Mouse (Mus musculus) kidney, embryonic 15.5 days (tissue): ENCODE measurements at regions not wholly inside any gene's neighbourhood (a gene's known extent, or its start where the extent isn't known, plus 50 kb on each side); places are given as distances from the start of the nearest gene placed in this dataset.

Experiments used
- ATAC-seq: fragments of 200-750 bp; cut with Nextera tagmentation; replicated peaks from 2 replicates; pipeline ENCODE4 v1.8.0; 2017; ENCODE audit warnings: moderate TSS enrichment; ENCODE audit not compliant: low FRiP score
- H3K27ac ChIP-seq: fragments of 300-500 bp; sonication (generic); 2 replicates; pipeline ENCODE4 v1.5.1; 2015; ENCODE audit warnings: mild to moderate bottlenecking, inconsistent platforms
- H3K27me3 ChIP-seq: fragments of 300-500 bp; sonication (generic); 2 replicates; pipeline ENCODE4 v1.6.1; 2015; ENCODE audit warnings: inconsistent platforms
- H3K36me3 ChIP-seq: fragments of 300-500 bp; sonication (generic); 2 replicates; pipeline ENCODE4 v1.6.1; 2015; ENCODE audit warnings: inconsistent platforms
- H3K4me1 ChIP-seq: fragments of 300-500 bp; sonication (generic); 2 replicates; pipeline ENCODE4 v1.6.1; 2015; ENCODE audit warnings: inconsistent platforms
- H3K4me2 ChIP-seq: fragments of 300-500 bp; sonication (generic); 2 replicates; pipeline ENCODE4 v1.6.1; 2015; ENCODE audit warnings: moderate library complexity, mild to moderate bottlenecking, inconsistent platforms
- H3K4me3 ChIP-seq: fragments of 300-500 bp; sonication (generic); replicated peaks from 2 replicates; pipeline ENCODE4 v1.5.1; 2015; ENCODE audit warnings: mild to moderate bottlenecking, inconsistent platforms
- H3K9ac ChIP-seq: fragments of 300-500 bp; sonication (generic); 2 replicates; pipeline ENCODE4 v1.6.1; 2015; ENCODE audit warnings: mild to moderate bottlenecking, inconsistent platforms
- H3K9me3 ChIP-seq: fragments of 300-500 bp; sonication (generic); replicated peaks from 2 replicates; pipeline ENCODE4 v1.6.1; 2016; ENCODE audit warnings: inconsistent platforms
- WGBS: fragments of 180-500 bp; shearing (Covaris S2); methylation state at CpG from one replicate; pipeline ENCODE4 v1.1.7; 2015; ENCODE audit warnings: mixed read lengths; 5-methylcytosine and 5-hydroxymethylcytosine counted together

DNA sequence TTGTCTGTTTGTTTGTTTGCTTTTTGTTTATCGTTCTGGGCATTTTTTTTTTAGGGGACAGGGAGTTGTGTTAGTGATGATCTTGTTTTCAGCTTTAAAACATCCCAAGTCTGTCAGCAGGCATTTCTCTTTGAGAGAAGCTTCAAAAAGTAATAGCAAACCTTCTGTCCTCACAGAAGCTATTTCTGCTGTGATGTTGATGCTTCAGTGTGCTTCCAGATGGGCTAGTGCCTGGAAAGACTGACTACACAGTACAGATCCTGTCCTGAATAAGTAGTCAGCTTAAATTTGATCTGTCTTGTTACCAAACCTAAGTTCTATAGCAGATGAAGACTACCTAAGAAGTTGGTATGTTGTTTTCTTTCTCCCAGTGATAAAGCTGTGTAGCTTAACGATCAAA lies 94.4 kb upstream of the Irak1bp1 start:
- Histone ChIP-seq H3K9ac (no peak overlapping the region), H3K9me3 (no peaks in the 10 kb centered on the region), H3K27me3 (no peaks in the 10 kb centered on the region), H3K4me1 (no peaks in the 10 kb centered on the region), H3K4me2 (no peak overlapping the region), H3K36me3 (no peaks in the 10 kb centered on the region), H3K27ac (no peak overlapping the region), H3K4me3 (no peak overlapping the region)
- no peak for ATAC-seq
- WGBS: 74% methylated on average over 2 of the region's 2 CpGs

DNA sequence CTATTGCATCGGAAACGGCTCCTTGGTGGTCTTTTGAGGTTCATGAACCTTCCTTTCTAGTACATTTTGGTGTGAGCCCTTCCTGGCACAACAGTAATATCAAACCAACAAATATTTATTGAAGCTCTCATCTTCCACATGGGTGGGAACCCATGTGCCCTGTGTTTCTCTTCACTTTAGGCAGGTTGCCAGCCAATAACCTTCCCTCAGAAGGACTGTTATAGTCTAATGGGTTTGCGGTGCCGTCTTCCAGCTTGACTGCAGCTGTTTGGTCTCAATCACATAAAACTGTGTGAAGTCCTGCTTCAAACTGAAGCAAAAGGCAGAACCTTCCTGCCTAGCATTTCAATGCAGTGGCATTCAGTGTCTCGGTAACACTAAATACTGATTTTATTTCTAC lies 69.4 kb upstream of the Irak1bp1 start:
- ATAC-seq: no peak
- H3K36me3 ChIP-seq: no peaks in the 10 kb centered on the region
- H3K27me3 ChIP-seq: no peaks in the 10 kb centered on the region
- no peak overlapping the region for H3K4me2 ChIP-seq
- no peak overlapping the region for H3K9ac ChIP-seq
- H3K9me3 ChIP-seq: no peaks in the 10 kb centered on the region
- no peak overlapping the region for H3K27ac ChIP-seq
- H3K4me1 ChIP-seq: no peaks in the 10 kb centered on the region
- WGBS: 72% methylated on average over 5 of the region's 5 CpGs
- H3K4me3 ChIP-seq: no peak overlapping the region

DNA sequence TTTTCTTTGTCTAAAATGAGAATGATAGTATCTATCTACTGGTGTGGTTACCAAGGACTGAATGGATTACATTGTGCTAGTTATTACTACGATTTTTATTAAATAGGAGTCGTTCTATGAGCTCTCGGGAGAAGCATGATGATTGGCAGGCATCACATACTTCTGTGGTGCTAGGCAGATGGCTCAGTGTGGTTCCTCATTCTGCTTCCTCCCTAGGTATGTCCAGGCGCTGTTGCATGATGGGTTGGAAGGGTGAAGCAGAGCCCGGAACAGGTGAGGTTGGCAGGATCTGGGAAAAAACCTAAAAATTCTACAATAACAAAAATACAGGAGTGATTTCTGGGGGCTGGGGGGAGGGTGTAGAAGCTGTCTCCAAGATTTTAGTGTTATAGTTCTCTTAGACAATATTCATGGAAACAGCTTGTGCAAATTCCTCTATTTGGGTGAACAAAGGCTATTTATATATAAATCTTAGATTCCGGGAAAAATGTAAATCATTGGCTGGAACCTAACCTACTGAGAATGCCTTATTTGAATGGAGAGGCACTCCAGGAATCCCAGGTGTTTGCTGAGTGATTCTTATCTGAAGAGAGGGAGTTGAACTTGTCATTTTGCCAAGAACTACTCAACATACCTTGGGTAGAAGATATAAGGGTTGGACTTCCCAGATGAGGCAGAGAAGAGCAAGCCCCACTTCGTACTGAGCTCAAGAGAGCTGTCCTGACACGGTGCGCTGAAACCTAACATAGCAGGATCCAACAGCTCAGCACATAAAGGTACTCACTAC lies 68.5 kb upstream of the Irak1bp1 start:
- no peak overlapping the region for H3K4me2 ChIP-seq
- H3K27me3 ChIP-seq: no peaks in the 10 kb centered on the region
- 89% methylated on average over 9 of the region's 9 CpGs for WGBS
- H3K4me1 ChIP-seq: no peaks in the 10 kb centered on the region
- H3K36me3 ChIP-seq: no peaks in the 10 kb centered on the region
- no peak overlapping the region for H3K9ac ChIP-seq
- ATAC-seq: no peak
- no peak overlapping the region for H3K27ac ChIP-seq
- H3K9me3 ChIP-seq: no peaks in the 10 kb centered on the region
- no peak overlapping the region for H3K4me3 ChIP-seq

DNA sequence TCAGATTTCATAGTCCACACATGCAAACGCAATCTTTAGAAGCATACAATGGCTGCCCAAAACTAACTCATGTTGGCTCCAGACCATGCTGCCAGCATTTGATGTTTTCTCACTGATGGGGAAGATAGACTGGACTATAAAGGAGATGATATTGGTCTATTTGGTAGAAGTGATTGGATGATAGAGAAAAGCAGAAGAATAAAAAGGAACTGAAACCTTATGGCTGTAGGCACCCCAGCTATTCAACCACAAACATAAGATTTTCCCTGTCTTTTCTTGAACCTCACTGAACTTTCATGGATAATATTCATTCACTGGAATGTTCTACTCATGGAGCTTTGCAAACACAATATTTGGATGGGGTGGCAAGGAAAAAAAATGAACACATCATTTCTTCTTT lies 65.7 kb upstream of the Irak1bp1 start:
- no peak overlapping the region for H3K4me3 ChIP-seq
- H3K36me3 ChIP-seq: no peaks in the 10 kb centered on the region
- no peaks in the 10 kb centered on the region for H3K27me3 ChIP-seq
- no peaks in the 10 kb centered on the region for H3K9me3 ChIP-seq
- H3K9ac ChIP-seq: no peak overlapping the region
- no peaks in the 10 kb centered on the region for H3K4me1 ChIP-seq
- H3K4me2 ChIP-seq: no peak overlapping the region
- ATAC-seq: no peak
- 89% methylated on average over 1 of the region's 1 CpGs for WGBS
- no peak overlapping the region for H3K27ac ChIP-seq
